Mouse (Mus musculus) spleen, adult 18-20 months (tissue): ENCODE results near the gene Fam20c.

Experiments used
- DNase-seq, 2 experiments: peaks; one replicate each; pipeline ENCODE4 v3.0.0; 2022; ENCODE audit warnings: mixed read lengths in 2 of 2

Gene Fam20c

GRCm38 (mm10) chr5:138754303-138755120, at the start of gene Fam20c:
Gene Fam20c (plus strand): TSS chr5:138754514.
- DNase-seq, result peak; percentile 11 to 19

DNA sequence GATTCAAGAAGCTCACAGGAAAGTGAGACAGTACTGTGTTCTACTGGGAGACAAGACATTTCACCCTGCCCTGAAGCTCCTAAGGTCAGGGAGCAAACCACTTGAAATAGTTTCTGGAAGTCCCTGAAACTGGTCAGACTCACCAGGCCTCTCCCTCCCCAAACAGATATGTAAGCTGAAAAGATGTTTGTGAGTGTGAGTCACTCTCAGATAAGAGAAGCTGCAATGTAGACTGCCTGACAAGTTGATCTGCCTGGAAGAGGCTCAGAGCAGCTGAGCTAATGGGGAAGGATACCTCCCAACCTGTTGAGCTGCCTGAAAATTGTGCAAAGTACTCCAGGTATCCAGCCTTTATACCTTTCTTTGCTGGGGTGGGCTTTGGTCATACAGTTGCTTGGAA, 46.9 kb upstream of the Fam20c start:
- DNase-seq, result no peak

DNA sequence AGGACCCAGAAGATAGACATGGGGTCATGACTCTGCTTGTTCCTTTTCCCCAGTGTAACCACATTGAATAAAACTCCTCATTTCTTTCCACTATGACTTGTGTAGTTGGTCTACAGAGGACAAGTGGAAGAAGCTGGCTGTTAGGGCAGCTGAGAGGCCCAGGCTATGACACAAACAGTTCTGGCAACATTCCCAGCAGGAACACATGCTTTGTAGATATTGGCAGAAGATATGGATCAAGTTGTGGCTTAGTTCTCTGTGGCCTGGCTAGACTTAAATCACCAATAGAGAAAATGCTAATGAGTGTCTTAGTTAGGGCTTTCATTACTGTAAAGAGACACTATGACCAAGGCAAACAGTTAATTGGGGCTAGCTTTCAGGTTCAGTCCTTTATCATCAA, 45.7 kb upstream of the Fam20c start:
- DNase-seq, result no peak

GRCm38 (mm10) chr5:138715561-138716095, 38.7 kb upstream of the Fam20c start:
- no peak for DNase-seq

DNA sequence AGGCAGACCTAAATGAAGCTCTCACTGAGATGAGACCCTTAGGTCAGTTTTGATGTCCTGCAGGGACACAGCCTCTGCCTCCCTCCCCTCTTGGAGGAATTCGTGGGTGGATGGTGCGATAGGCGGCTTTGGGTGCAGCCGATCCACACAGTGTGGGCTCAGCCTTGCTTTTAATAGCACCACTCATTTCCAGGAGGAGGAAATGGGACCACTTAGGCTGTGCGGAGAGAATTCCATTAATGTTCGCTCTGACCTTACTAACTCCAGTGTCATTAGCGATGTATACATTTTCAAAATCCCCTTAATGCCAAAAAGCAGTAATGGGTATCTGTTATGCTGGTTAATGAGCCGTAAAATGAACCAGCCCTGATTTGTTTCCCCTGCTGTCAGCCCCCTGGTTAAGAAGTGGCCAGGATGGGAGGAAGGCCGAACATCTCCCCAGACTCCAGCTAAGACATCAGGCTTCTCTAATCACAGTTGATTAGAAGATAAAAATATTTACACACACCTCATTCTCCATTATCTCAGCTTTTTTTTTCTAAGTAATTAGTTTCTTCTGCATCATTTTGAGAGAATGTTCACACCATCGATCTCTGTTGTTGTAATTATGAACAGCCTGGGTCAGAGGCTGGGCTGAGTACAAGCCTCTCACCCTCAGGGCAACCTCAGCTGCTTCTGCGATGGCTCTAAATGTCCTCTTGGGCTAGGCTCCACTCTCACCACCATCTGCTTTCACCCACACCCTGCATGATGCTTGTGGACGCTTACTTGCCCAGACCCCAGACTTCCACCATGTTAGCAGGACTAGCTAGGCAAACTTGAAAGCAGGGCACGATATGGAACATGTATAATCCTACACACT, 33.8 kb upstream of the Fam20c start:
- no peak for DNase-seq

DNA sequence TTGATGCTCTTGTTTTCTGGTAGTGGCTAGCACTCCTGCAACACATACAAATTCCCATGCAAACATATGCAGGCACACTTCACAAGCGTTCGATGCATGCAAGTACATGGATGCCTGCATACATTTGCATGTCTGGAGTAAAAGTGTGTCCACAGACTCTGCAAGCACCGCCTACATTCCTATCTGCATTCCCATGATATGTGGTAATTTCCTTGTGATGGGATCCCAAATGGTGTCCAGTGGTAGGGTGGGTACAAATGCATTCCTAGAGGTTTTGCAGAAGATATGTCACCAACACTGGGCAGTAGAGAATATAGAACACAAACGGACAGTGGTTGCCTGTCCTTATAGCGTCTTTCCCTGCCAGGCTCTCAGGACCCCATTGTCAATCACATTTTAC, 29.9 kb upstream of the Fam20c start:
- DNase-seq, result no peak

DNA sequence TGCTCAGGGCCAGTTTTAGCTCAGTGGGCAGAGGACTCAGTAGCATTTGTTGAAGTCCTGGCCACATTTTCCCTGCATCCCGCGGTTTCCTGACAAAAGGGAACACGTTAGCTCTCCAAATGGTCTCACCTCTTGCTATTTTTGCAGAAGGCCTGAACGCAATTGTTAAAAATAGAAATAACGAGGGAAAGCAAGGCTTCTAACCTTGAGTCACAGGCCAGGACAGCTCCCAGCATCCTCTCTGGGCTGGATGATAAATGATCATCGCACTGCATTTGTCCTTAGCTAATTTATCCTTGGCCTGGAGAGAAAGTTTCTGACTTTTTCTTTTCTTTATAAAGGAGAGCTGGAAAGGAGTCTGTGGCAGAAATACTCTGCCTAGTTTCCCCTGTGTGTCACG, 29.2 kb upstream of the Fam20c start:
- DNase-seq, result no peak

DNA sequence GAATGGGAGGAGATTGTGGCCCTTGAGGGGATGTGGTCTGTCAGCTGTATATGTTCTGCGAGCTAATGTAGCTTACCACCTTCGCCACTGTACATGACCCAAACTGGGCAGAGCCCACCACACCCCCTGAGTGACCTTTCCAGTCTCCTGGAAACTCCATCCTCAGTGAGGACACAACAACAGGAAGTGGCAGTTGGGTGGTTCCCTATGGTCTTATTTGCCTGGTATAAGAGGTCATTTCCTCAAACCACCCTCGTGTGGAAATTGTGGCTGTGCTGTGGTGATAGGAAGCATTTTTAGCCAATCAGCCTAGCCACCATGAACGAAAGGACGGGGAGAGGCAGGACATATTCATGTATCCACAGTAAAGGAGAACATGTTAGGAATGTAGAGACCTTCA, 23.5 kb upstream of the Fam20c start:
- DNase-seq, result no peak

- no peak for DNase-seq
Observed at GRCm38 (mm10) chr5:138733317-138733899, 20.9 kb upstream of the Fam20c start.

DNA sequence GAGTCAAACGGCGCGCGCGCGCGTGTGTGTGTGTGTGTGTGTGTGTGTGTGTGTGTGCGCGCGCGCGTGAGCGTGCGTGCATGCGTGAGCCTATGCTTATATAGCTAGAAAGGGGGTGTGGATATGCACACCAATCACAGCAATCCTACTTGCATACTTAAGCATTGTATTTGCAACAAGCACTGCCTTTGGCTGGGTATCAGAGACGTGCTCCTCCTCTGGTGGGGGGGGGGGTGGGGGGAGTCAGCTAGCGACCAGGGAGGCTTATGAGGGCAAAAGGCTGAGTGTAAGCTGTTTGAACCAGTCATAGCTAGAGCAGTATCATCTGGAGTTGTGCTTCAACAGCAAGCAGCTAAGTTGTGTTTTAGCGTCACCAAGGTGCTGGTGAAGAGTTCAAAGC, 20.3 kb upstream of the Fam20c start:
- DNase-seq, result no peak

DNA sequence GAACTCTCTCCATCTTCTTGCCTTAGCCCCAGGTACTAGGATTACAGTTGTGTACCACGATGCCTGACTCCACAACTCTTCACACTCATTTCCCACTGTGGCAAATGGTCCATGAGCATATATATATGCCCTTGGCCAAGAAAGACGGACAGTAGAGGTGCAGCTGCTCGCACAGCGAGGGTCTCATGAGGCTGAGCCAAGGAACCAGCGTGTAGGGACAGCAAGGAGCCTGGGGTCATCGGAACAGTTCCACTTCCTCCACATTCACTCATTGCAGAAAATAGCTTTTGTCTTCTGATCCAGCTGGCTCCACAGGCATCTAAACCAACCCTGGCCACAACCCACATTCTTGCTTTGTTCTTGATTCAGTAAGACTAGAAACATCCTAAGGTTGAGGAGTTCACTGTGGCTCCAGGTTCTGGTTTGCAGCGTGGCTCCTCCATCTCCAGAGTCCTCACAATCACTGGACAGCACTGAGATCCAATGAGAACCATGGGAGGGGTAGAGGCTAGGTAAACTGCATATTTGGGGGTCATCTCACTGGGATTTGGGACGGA, 19.0 kb upstream of the Fam20c start:
- no peak for DNase-seq

DNA sequence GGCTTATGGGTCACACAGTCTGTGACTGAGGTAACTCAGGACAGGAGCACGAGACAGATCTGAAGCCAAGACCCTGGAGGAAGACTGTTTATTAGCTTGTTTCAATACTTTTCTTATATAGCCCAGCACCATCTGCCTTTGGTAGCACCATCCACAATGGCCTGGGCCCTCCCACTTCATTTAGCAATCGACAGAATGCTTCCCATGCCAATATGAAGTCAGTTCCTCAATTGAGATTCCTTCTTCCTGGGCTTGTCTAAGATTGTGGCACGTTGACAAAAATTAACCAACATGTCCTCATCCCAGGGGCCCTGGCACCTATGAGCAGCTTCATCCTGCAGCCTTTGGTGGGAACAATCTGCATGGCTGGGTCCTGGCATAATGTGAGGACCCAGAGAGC, 14.2 kb upstream of the Fam20c start:
- no peak for DNase-seq

GRCm38 (mm10) chr5:138741516-138741915, 12.8 kb upstream of the Fam20c start:
- no peak for DNase-seq

DNA sequence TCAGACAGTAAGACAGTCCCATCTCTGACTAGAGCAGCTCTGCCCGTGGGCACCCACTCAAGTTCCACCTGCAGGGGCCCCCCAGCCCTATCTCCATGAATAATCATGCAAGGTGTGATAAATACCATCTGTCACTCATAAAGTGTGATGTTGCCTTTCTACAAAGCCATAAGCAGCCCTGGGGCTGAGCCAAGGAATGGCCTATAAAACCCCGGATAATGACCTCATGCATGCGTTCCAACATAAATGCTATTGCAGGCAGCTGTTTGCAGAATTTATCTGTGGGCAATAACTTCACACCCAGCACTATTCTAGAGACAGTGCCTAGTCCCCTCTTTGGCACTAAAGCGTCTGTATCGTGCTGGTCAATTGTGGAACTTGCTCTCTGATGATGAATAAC, 12.0 kb upstream of the Fam20c start:
- no peak for DNase-seq

DNA sequence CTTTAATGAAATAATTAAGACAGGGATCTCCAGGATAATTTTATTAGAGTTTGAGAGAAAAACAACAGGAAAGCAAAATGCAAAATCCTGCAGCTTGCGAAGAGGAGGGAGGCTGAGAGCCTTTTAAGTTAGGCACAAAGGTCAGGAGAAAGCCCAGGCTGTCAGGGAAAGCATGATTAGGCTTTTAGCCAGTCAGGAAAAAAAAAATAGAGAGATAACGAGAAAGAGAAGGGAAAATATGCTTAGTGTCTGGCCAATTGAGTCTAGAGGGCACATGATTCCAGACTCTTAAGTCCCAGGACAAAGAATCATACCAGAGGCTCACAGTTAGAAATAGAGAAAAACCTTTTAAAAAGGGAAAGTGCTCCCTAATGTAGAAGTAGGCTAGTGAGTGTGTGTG, 10.7 kb upstream of the Fam20c start:
- DNase-seq, result no peak

DNA sequence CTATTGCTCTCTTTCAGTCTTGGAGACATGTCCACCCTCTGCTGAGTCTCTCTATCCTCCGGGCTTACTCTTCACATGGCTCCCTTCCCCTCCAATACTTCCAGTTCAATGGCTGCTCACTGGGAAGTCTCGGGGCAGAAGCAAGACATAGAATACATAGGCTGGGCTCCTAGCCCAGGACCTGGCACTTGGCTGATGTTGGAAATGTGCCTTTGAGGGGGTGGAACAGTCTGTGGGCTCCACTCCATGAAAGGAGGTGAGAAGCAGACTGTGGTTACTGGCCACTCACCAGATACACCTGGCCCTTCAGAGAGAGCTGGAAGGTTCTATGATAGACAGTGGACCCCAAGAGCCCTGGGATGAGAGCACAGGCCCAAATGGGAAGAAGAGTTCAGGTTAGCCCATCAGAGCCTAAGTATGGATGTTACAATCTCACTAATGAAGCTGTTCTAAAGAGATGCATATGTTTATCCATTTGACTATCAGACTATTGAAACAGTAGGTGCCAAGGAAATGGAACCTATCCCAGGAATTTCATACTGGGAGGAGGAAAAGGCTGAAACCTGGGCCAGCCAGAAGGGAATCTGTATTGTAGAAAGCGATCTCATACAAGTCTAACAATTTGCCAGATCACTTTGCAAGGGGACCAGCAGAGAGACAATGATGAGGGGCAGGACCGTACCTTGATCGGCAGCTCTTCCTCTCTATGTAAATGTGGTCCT, 8.8 kb upstream of the Fam20c start:
- no peak for DNase-seq

- no peak for DNase-seq
Observed at GRCm38 (mm10) chr5:138753269-138753668, 1.0 kb upstream of the Fam20c start.

- no peak for DNase-seq
Observed at GRCm38 (mm10) chr5:138753946-138754302, 390 bp upstream of the Fam20c start.

GRCm38 (mm10) chr5:138755121-138755452, 773 bp downstream of the Fam20c start:
- DNase-seq, result no peak

DNA sequence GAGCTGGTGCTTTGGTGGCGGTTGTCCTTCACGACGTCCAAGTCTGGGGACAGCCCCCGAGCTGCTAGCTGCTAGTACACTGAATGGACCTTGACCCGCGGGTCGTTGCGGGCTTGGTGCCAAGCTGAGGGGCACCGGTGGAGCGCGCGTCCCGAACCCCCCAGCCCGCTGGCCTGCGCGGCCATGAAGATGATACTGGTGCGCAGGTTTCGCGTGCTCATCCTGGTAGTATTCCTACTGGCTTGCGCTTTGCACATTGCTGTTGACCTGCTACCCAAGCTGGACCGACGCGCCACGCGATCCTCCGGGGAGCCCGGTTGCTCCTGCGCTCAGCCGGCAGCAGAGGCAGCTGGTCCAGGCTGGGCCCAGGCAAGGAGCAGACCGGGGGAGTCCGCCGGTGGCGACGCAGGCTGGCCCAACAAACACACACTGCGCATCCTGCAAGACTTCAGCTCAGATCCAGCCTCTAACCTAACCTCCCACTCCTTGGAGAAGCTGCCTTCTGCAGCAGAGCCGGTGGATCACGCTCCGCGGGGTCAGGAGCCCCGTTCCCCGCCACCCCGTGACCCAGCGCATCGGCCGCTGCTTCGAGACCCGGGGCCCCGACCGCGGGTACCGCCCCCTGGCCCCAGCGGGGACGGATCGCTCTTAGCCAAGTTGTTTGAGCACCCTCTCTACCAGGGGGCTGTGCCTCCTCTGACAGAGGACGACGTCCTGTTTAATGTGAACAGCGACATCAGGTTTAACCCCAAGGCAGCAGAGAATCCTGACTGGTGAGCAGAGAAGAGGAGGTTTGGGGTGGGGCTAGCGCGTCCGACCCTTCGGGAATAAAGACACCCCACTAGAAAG, 1.4 kb downstream of the Fam20c start:
- DNase-seq, result no peak

DNA sequence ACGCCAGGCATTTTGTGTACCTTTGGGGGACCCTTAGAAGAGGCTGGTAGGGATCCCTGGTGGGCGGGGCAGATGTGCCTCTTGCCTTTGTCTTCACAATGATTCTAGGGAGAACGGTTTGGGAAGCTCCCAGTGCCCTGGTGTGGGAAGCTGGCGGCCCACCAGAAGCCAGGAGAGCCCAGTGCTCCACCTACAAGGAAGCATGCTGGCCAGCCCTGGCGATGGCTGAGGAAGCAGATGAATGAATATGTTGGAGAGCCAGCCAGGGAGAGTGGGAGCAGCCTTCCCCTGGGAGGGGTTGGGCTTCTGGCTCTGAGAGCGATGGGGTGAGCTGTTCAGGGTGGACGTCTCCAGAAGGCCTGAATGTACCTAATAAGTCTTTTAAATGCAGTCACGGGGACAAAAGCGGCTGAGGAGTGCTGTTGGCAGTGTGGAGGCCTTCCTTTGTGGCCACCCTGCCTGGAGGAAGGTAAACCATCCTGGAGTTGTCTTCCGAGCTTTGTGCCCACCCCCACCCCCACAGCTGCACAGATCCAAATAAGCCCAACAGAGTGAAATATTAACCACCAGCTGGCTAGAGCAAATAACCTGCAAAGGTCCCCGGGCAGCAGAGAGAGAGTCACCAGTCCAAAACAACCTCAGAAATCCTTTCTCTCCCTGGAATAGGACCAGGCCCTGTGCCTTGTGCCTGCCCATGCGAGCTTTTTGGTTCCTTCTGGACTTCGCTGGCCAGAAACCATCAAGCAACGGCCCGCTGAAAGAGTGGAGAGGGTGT, 2.2 kb downstream of the Fam20c start:
- DNase-seq, result no peak
